Mouse (Mus musculus) C2C12 (cell line): ENCODE data around the gene Scn2b. TPM values are rescaled to one million over a fixed set of nuclear protein-coding genes. Genes with fewer than 3 reads are reported as not detected.

Experiments
- H3K27me3 ChIP-seq: one replicate; pipeline ENCODE4 v1.6.1; 2011; ENCODE audit not compliant: control insufficient read depth, insufficient read depth, insufficient read length
- H3K36me3 ChIP-seq: one replicate; pipeline ENCODE4 v1.6.1; 2011; ENCODE audit not compliant: control insufficient read depth, insufficient read depth
- H3K4me3 ChIP-seq: one replicate; pipeline ENCODE4 v1.5.1; 2011; ENCODE audit warnings: mild to moderate bottlenecking, control low read depth; ENCODE audit not compliant: poor library complexity, insufficient read depth, severe bottlenecking
- H3K79me2 ChIP-seq: one replicate; pipeline ENCODE4 v1.6.1; 2011; ENCODE audit not compliant: control insufficient read depth, insufficient read depth
- H3K79me3 ChIP-seq: one replicate; pipeline ENCODE4 v1.6.1; 2011; ENCODE audit warnings: low read depth, control low read depth
- H3ac ChIP-seq: one replicate; pipeline ENCODE3; 2011; ENCODE audit warnings: low read depth; ENCODE audit not compliant: control insufficient read depth, insufficient read length
- CEBPB ChIP-seq: IDR thresholded peaks from one replicate; pipeline ENCODE4 v1.6.1; 2011; ENCODE audit warnings: low read depth, mild to moderate bottlenecking, control low read depth, moderate library complexity
- CTCF ChIP-seq: IDR thresholded peaks from one replicate; pipeline ENCODE4 v1.5.1; 2011; ENCODE audit not compliant: control insufficient read depth, insufficient read depth, insufficient read length
- FOSL1 ChIP-seq: IDR thresholded peaks from one replicate; pipeline ENCODE4 v1.8.0; 2011; ENCODE audit warnings: mild to moderate bottlenecking, low read length; ENCODE audit not compliant: poor library complexity, insufficient read depth, severe bottlenecking
- MAX ChIP-seq: IDR thresholded peaks from one replicate; pipeline ENCODE4 v1.6.1; 2011; ENCODE audit warnings: mild to moderate bottlenecking, control low read depth
- MYOD1 ChIP-seq: IDR thresholded peaks from one replicate; pipeline ENCODE4 v1.6.1; 2011; ENCODE audit warnings: low read depth; ENCODE audit not compliant: control insufficient read depth, insufficient read length
- MYOG ChIP-seq: IDR thresholded peaks from one replicate; pipeline ENCODE4 v1.6.1; 2011; ENCODE audit not compliant: control insufficient read depth, insufficient read length; ENCODE audit errors: extremely low read depth
- USF1 ChIP-seq: IDR thresholded peaks from one replicate; pipeline ENCODE4 v1.6.1; 2011; ENCODE audit warnings: low read depth, mild to moderate bottlenecking, control low read depth, moderate library complexity
- long read RNA-seq, 2 experiments: library from polyadenylated mRNA; unstranded; transcript quantifications; one replicate each; pipeline ENCODE4 v2.0.0; 2019 to 2020
- polyA plus RNA-seq: library from polyadenylated mRNA; unstranded; fragments of >200 nt; fragmentation: generic; extraction: Trizol; gene quantifications from one replicate; pipeline ENCODE4 v1.2.1, GENCODE M21; 2012; ENCODE audit warnings: missing spikeins

Gene Scn2b
- polyA plus RNA-seq, result not detected
- long read RNA-seq, experiment 1, result 0 reads
- long read RNA-seq, experiment 2, result 0 reads

DNA sequence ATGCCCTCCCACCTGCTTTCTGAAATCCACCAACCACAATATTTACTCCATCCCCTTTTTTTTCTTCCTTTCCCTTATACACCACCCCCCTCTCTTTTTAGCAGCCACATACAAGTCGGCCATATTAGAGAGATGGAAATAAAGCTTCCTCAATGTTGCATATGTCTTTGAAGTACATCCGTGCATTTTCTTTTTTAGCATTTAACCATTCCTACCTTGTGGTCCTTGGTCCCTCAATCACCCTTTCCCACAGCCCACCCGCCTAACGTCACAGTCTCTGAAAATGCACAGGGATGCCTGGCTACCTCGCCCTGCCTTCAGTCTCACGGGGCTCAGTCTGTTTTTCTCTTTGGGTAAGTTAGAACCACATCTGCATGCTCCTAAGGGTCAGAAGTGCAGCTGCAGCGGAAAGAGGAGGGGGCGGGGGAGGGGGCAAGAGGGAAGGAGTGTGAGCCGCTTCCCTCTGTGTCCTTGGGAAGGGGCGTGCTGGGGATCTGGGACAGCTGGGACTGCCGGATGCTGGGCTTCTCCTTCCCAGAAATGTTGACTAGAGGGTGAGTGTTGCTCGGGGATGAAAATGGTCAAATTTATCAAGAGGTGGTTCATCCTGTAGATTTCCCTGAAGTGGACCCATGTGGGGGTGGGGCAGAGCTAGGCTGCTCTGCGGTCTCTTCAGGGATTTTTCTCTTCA lies at the start of gene Scn2b:
Gene Scn2b (plus strand): TSS at position 42 of the 691 bp plus-strand sequence.
- Histone ChIP-seq H3K4me3 (no peak within 1 kb of the TSS), H3K36me3 (no peaks in the 10 kb centered on the region), H3K79me3 (no peaks in the 10 kb centered on the region), H3K79me2 (no peaks in the 10 kb centered on the region), H3ac (no peak within 1 kb of the TSS), H3K27me3 (peaks cover 47% of the 10 kb centered on the region)
- no peak for TF ChIP-seq MYOG
- TF ChIP-seq MYOD1, result no peak
- no peak for TF ChIP-seq FOSL1
- no peak for TF ChIP-seq CEBPB
- TF ChIP-seq USF1, result no peak
- no peak for TF ChIP-seq MAX
- TF ChIP-seq CTCF, result no peak

- H3K36me3 ChIP-seq, result no peaks in the 10 kb centered on the region
- TF ChIP-seq FOSL1, result no peak
- TF ChIP-seq MYOG, result no peak
- TF ChIP-seq MYOD1, result no peak
- no peak for TF ChIP-seq MAX
- no peak for TF ChIP-seq CEBPB
- no peak for TF ChIP-seq USF1
- TF ChIP-seq CTCF, result no peak
- H3K79me2 ChIP-seq, result no peaks in the 10 kb centered on the region
- no peak overlapping the region for H3K4me3 ChIP-seq
- H3ac ChIP-seq, result no peak overlapping the region
- H3K79me3 ChIP-seq, result no peaks in the 10 kb centered on the region
- peaks cover 36% of the 10 kb centered on the region for H3K27me3 ChIP-seq
These were observed 45.8 kb upstream of the Scn2b start for GRCm38 (mm10) chr9:45071800-45072199.

DNA sequence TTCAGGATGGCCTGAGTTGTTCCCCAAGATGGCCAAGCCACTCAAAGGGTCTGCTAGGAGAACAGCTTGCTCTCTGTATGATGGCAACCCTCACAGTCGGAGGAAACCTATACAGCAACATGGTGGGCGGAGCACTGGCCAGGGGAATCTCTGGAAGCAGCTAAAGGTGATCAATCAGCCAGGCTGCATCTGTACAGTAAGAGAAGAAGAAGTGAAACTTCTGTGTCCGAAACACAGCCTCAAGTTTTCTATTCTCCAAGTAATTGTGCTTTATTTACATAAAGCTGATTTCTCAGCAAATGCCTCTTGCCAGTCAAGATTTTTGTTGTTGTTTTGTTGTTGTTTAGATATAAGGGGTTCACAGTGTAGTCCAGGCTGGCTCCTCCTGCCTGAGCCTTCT lies 39.7 kb upstream of the Scn2b start:
- peaks cover 74% of the 10 kb centered on the region for H3K27me3 ChIP-seq

DNA sequence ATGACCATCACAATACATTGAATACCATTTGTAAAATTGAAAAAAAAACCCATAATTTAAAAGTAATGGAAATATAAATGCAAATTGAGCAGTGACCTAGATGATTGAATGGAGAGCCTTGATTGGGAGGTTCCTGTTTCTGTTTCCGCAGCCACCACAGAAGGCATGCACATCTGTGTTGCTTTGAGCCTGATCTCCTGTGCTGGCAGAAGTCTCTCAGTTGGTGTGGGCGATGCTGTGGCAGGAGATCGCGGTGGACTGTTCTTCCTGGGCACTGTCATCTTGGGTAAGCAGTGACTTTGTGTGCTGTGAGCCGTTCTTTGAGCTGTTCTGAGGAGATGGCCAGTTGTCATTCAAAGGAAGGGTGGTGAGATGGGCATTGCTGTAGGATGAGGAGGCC lies 38.6 kb upstream of the Scn2b start, which contains the start of gene Jaml:
Gene Jaml (plus strand): TSS at position 173 of the 400 bp plus-strand sequence.
- Histone ChIP-seq H3ac (no peak within 1 kb of the TSS), H3K27me3 (peaks cover 79% of the 10 kb centered on the region), H3K79me3 (no peaks in the 10 kb centered on the region), H3K4me3 (no peak within 1 kb of the TSS), H3K36me3 (no peaks in the 10 kb centered on the region), H3K79me2 (no peaks in the 10 kb centered on the region)
- TF ChIP-seq MYOD1 (no peak), FOSL1 (no peak), CEBPB (no peak), MAX (no peak), MYOG (no peak)

More for the DNA sequence above, 39.7 kb upstream of the Scn2b start:
- Histone ChIP-seq H3K4me3 (no peak overlapping the region), H3K36me3 (no peaks in the 10 kb centered on the region), H3K79me2 (no peaks in the 10 kb centered on the region), H3K79me3 (no peaks in the 10 kb centered on the region), H3ac (no peak overlapping the region)
- no peak for TF ChIP-seq MYOG
- TF ChIP-seq FOSL1, result no peak
- TF ChIP-seq USF1, result no peak
- no peak for TF ChIP-seq MAX
- no peak for TF ChIP-seq CTCF
- no peak for TF ChIP-seq MYOD1
- TF ChIP-seq CEBPB, result no peak

DNA sequence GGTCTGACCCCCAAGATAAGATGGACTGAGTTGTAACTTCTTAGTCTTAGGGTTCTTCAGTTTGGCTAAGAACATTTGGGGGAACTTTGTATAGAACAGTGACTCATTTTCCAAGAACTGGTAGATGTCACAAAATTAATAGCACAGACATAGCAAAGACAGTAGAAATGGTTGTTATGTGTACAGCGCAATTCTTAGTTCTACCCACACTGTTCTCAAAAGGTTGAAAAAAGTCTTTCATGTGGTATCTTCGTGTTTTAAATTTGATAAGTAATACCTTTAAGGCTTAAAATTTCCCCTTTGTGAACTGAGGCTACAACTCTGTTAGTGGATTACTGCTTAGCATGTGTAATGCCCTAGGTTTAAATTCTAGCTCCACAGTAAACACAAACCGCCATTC lies 34.5 kb upstream of the Scn2b start:
- H3K36me3 ChIP-seq, result no peaks in the 10 kb centered on the region
- no peak overlapping the region for H3K4me3 ChIP-seq
- TF ChIP-seq MAX, result no peak
- TF ChIP-seq USF1, result no peak
- no peak for TF ChIP-seq CTCF
- no peak for TF ChIP-seq CEBPB
- no peak for TF ChIP-seq MYOG
- TF ChIP-seq MYOD1, result no peak
- H3K79me2 ChIP-seq, result no peaks in the 10 kb centered on the region
- H3K79me3 ChIP-seq, result no peaks in the 10 kb centered on the region
- H3ac ChIP-seq, result no peak overlapping the region
- peaks cover 78% of the 10 kb centered on the region for H3K27me3 ChIP-seq

DNA sequence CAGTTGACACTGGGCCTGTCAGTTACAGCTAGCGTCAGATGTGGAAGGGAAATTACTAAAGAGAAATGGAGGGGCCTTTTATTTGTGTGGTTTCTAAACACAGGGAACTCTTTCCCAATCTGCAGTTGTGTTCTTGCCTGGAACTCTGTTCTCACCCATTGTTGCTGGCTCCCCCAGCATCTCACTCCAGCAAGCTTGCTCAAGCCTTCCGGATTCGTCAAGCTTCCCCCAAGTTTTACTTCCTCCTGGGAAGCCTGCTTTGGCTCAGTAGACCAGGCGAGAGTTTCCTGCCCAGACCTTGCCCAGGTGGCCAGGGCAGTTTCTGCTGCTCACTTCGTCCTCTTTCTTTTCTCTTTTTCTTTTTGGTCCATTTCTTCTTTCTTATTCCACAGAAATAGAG lies 33.0 kb upstream of the Scn2b start:
- Histone ChIP-seq H3K27me3 (peaks cover 64% of the 10 kb centered on the region), H3K79me3 (no peaks in the 10 kb centered on the region), H3K79me2 (no peaks in the 10 kb centered on the region), H3ac (no peak overlapping the region), H3K36me3 (no peaks in the 10 kb centered on the region), H3K4me3 (no peak overlapping the region)
- TF ChIP-seq CEBPB (no peak), CTCF (no peak), MYOG (no peak), FOSL1 (no peak), MYOD1 (no peak), MAX (no peak), USF1 (no peak)
